Mouse (Mus musculus): ENCODE measurements at regions not wholly inside any gene's neighbourhood (a gene's known extent, or its start where the extent isn't known, plus 50 kb on each side); places are given as distances from the start of the nearest gene placed in this dataset.

GRCm38 (mm10) chr2:103867958-103868330 is 70.5 kb upstream of the Caprin1 start:
- no peak for ATAC-seq (ENCODE audit: low FRiP score)
- H3K9ac ChIP-seq (ENCODE audit: low read length), result no peak overlapping the region
- H3K36me3 ChIP-seq (ENCODE audit: control insufficient read depth, insufficient read depth, low read length), result no peaks in the 10 kb centered on the region
- H3K27me3 ChIP-seq (ENCODE audit: control insufficient read depth, insufficient read depth, low read length), result no peaks in the 10 kb centered on the region; the same call in 1 of the 2 replicates
- no peak overlapping the region for H3K4me2 ChIP-seq
- H3K9me3 ChIP-seq (ENCODE audit: control insufficient read depth, low read length), result no peaks in the 10 kb centered on the region
- WGBS, result 89% methylated on average over 13 of the region's 13 CpGs
- H3K4me3 ChIP-seq (ENCODE audit: low read depth, low read length), result no peak overlapping the region
- no peaks in the 10 kb centered on the region for H3K4me1 ChIP-seq (ENCODE audit: control insufficient read depth, insufficient read depth, low read length)
- no peak overlapping the region for H3K27ac ChIP-seq (ENCODE audit: low read depth, low read length)
- DNase-seq (ENCODE audit: low spot score, missing footprints), result no peak

- Histone ChIP-seq H3K36me3 (ENCODE audit: control insufficient read depth, insufficient read depth, low read length) (no peaks in the 10 kb centered on the region), H3K4me2 (no peak overlapping the region), H3K4me3 (ENCODE audit: low read depth, low read length) (no peak overlapping the region), H3K27ac (ENCODE audit: low read depth, low read length) (no peak overlapping the region), H3K27me3 (ENCODE audit: control insufficient read depth, insufficient read depth, low read length) (no peaks in the 10 kb centered on the region; the same call in 1 of the 2 replicates), H3K9ac (ENCODE audit: low read length) (no peak overlapping the region), H3K4me1 (ENCODE audit: control insufficient read depth, insufficient read depth, low read length) (no peaks in the 10 kb centered on the region), H3K9me3 (ENCODE audit: control insufficient read depth, low read length) (no peaks in the 10 kb centered on the region)
- DNase-seq (ENCODE audit: low spot score, missing footprints) (no peak), ATAC-seq (ENCODE audit: low FRiP score) (no peak)
- 74% methylated on average over 7 of the region's 7 CpGs for WGBS
These were observed 71.2 kb upstream of the Caprin1 start for GRCm38 (mm10) chr2:103868655-103869054.

- DNase-seq (ENCODE audit: low spot score, missing footprints) (peak; percentile 87), ATAC-seq (ENCODE audit: low FRiP score) (peak; percentile 80)
- 31% methylated on average over 12 of the region's 12 CpGs for WGBS
- no peaks in the 10 kb centered on the region for H3K4me1 ChIP-seq (ENCODE audit: control insufficient read depth, insufficient read depth, low read length)
- H3K9ac ChIP-seq (ENCODE audit: low read length), result no peak overlapping the region
- no peak overlapping the region for H3K4me3 ChIP-seq (ENCODE audit: low read depth, low read length)
- no peaks in the 10 kb centered on the region for H3K36me3 ChIP-seq (ENCODE audit: control insufficient read depth, insufficient read depth, low read length)
- no peaks in the 10 kb centered on the region; the same call in 1 of the 2 replicates for H3K27me3 ChIP-seq (ENCODE audit: control insufficient read depth, insufficient read depth, low read length)
- no peak overlapping the region for H3K4me2 ChIP-seq
- no peak overlapping the region for H3K27ac ChIP-seq (ENCODE audit: low read depth, low read length)
- no peaks in the 10 kb centered on the region for H3K9me3 ChIP-seq (ENCODE audit: control insufficient read depth, low read length)
These were observed 74.2 kb upstream of the Caprin1 start for GRCm38 (mm10) chr2:103871522-103872276.

- no peak overlapping the region for H3K9ac ChIP-seq (ENCODE audit: low read length)
- no peak overlapping the region for H3K27ac ChIP-seq (ENCODE audit: low read depth, low read length)
- H3K4me2 ChIP-seq, result no peak overlapping the region
- no peaks in the 10 kb centered on the region for H3K4me1 ChIP-seq (ENCODE audit: control insufficient read depth, insufficient read depth, low read length)
- H3K27me3 ChIP-seq (ENCODE audit: control insufficient read depth, insufficient read depth, low read length), result no peaks in the 10 kb centered on the region; the same call in 1 of the 2 replicates
- no peaks in the 10 kb centered on the region for H3K36me3 ChIP-seq (ENCODE audit: control insufficient read depth, insufficient read depth, low read length)
- 72% methylated on average over 3 of the region's 3 CpGs for WGBS
- DNase-seq (ENCODE audit: low spot score, missing footprints) (no peak), ATAC-seq (ENCODE audit: low FRiP score) (0 out of 2 replicates have a peak, but pooled peaks have one; percentile 38)
- no peak overlapping the region for H3K4me3 ChIP-seq (ENCODE audit: low read depth, low read length)
- no peaks in the 10 kb centered on the region for H3K9me3 ChIP-seq (ENCODE audit: control insufficient read depth, low read length)
These were observed 74.8 kb upstream of the Caprin1 start for GRCm38 (mm10) chr2:103872277-103872636.

GRCm38 (mm10) chr2:103873381-103873780 is 75.9 kb upstream of the Caprin1 start:
- no peaks in the 10 kb centered on the region for H3K27me3 ChIP-seq (ENCODE audit: control insufficient read depth, insufficient read depth, low read length)
- no peak overlapping the region for H3K4me3 ChIP-seq (ENCODE audit: low read depth, low read length)
- H3K4me1 ChIP-seq (ENCODE audit: control insufficient read depth, insufficient read depth, low read length), result no peaks in the 10 kb centered on the region
- H3K36me3 ChIP-seq (ENCODE audit: control insufficient read depth, insufficient read depth, low read length), result no peaks in the 10 kb centered on the region
- DNase-seq (ENCODE audit: low spot score, missing footprints), result no peak
- no peaks in the 10 kb centered on the region for H3K9me3 ChIP-seq (ENCODE audit: control insufficient read depth, low read length)
- no peak overlapping the region for H3K9ac ChIP-seq (ENCODE audit: low read length)
- H3K4me2 ChIP-seq, result no peak overlapping the region
- no peak overlapping the region for H3K27ac ChIP-seq (ENCODE audit: low read depth, low read length)
- ATAC-seq (ENCODE audit: low FRiP score), result no peak
- WGBS, result 92% methylated on average over 6 of the region's 6 CpGs

GRCm38 (mm10) chr2:103874466-103874865 is 77.0 kb upstream of the Caprin1 start:
- no peaks in the 10 kb centered on the region for H3K36me3 ChIP-seq (ENCODE audit: control insufficient read depth, insufficient read depth, low read length)
- 66% methylated on average over 3 of the region's 3 CpGs for WGBS
- H3K4me2 ChIP-seq, result no peak overlapping the region
- no peak overlapping the region for H3K4me3 ChIP-seq (ENCODE audit: low read depth, low read length)
- ATAC-seq (ENCODE audit: low FRiP score) (no peak), DNase-seq (ENCODE audit: low spot score, missing footprints) (no peak)
- no peaks in the 10 kb centered on the region for H3K4me1 ChIP-seq (ENCODE audit: control insufficient read depth, insufficient read depth, low read length)
- no peak overlapping the region for H3K27ac ChIP-seq (ENCODE audit: low read depth, low read length)
- H3K27me3 ChIP-seq (ENCODE audit: control insufficient read depth, insufficient read depth, low read length), result no peaks in the 10 kb centered on the region
- no peak overlapping the region for H3K9ac ChIP-seq (ENCODE audit: low read length)
- H3K9me3 ChIP-seq (ENCODE audit: control insufficient read depth, low read length), result no peaks in the 10 kb centered on the region

GRCm38 (mm10) chr2:103875754-103876153 is 78.3 kb upstream of the Caprin1 start:
- Histone ChIP-seq H3K4me3 (ENCODE audit: low read depth, low read length) (no peak overlapping the region), H3K4me2 (no peak overlapping the region), H3K4me1 (ENCODE audit: control insufficient read depth, insufficient read depth, low read length) (no peaks in the 10 kb centered on the region), H3K9me3 (ENCODE audit: control insufficient read depth, low read length) (no peaks in the 10 kb centered on the region), H3K36me3 (ENCODE audit: control insufficient read depth, insufficient read depth, low read length) (no peaks in the 10 kb centered on the region), H3K27me3 (ENCODE audit: control insufficient read depth, insufficient read depth, low read length) (no peaks in the 10 kb centered on the region), H3K9ac (ENCODE audit: low read length) (no peak overlapping the region), H3K27ac (ENCODE audit: low read depth, low read length) (no peak overlapping the region)
- DNase-seq (ENCODE audit: low spot score, missing footprints), result peak; percentile 54
- 89% methylated on average over 8 of the region's 8 CpGs for WGBS
- no peak for ATAC-seq (ENCODE audit: low FRiP score)

- DNase-seq (ENCODE audit: low spot score, missing footprints) (peak; percentile 75), ATAC-seq (ENCODE audit: low FRiP score) (no peak)
- Histone ChIP-seq H3K27ac (ENCODE audit: low read depth, low read length) (no peak overlapping the region), H3K36me3 (ENCODE audit: control insufficient read depth, insufficient read depth, low read length) (no peaks in the 10 kb centered on the region), H3K4me1 (ENCODE audit: control insufficient read depth, insufficient read depth, low read length) (peaks cover 2% of the 10 kb centered on the region), H3K9ac (ENCODE audit: low read length) (no peak overlapping the region), H3K4me2 (no peak overlapping the region), H3K4me3 (ENCODE audit: low read depth, low read length) (no peak overlapping the region), H3K27me3 (ENCODE audit: control insufficient read depth, insufficient read depth, low read length) (no peaks in the 10 kb centered on the region), H3K9me3 (ENCODE audit: control insufficient read depth, low read length) (no peaks in the 10 kb centered on the region)
- 91% methylated on average over 2 of the region's 2 CpGs for WGBS
These were observed 78.8 kb upstream of the Caprin1 start for GRCm38 (mm10) chr2:103876236-103876635.

GRCm38 (mm10) chr2:103881026-103881763 is 76.6 kb upstream of the Lmo2 start:
- peak; percentile 42; the same call in 1 of the 2 replicates for ATAC-seq (ENCODE audit: low FRiP score)
- peak; percentile 81 for DNase-seq (ENCODE audit: low spot score, missing footprints)
- Histone ChIP-seq H3K4me1 (ENCODE audit: control insufficient read depth, insufficient read depth, low read length) (peaks cover 2% of the 10 kb centered on the region), H3K4me3 (ENCODE audit: low read depth, low read length) (no peak overlapping the region), H3K4me2 (no peak overlapping the region), H3K27me3 (ENCODE audit: control insufficient read depth, insufficient read depth, low read length) (no peaks in the 10 kb centered on the region), H3K27ac (ENCODE audit: low read depth, low read length) (no peak overlapping the region), H3K9ac (ENCODE audit: low read length) (no peak overlapping the region), H3K9me3 (ENCODE audit: control insufficient read depth, low read length) (no peaks in the 10 kb centered on the region), H3K36me3 (ENCODE audit: control insufficient read depth, insufficient read depth, low read length) (no peaks in the 10 kb centered on the region)
- 26% methylated on average over 10 of the region's 10 CpGs for WGBS

All from midbrain, embryonic 11.5 days (tissue).